Mouse (Mus musculus) forebrain, embryonic 14.5 days (tissue): ENCODE measurements around the gene Ccdc62. TPM values are rescaled to one million over a fixed set of nuclear protein-coding genes. Genes with fewer than 3 reads are reported as not detected.

Experiments
- ATAC-seq: fragments of 200-750 bp; cut with Nextera tagmentation; 2 replicates; pipeline ENCODE4 v1.8.0; 2017; ENCODE audit warnings: mild to moderate bottlenecking, moderate library complexity
- DNase-seq: peaks from one replicate; pipeline ENCODE4 v3.0.0-alpha.2; 2015; ENCODE audit warnings: low spot score
- H3K27ac ChIP-seq: fragments of 300-500 bp; sonication (generic); 2 replicates; pipeline ENCODE4 v1.5.1; 2014; ENCODE audit warnings: low read depth, mild to moderate bottlenecking, control low read depth, low read length, moderate library complexity
- H3K27me3 ChIP-seq: fragments of 300-500 bp; sonication (generic); replicated peaks from 2 replicates; pipeline ENCODE4 v1.6.1; 2014; ENCODE audit warnings: low read length, control low read depth, mixed read lengths; ENCODE audit not compliant: control insufficient read depth, insufficient read depth
- H3K36me3 ChIP-seq: fragments of 300-500 bp; sonication (generic); 2 replicates; pipeline ENCODE4 v1.6.1; 2014; ENCODE audit warnings: low read length, control low read depth; ENCODE audit not compliant: control insufficient read depth, insufficient read depth
- H3K4me1 ChIP-seq: fragments of 300-500 bp; sonication (generic); 2 replicates; pipeline ENCODE4 v1.6.1; 2014; ENCODE audit warnings: antibody characterized with exemption, low read length, control low read depth; ENCODE audit not compliant: control insufficient read depth, insufficient read depth
- H3K4me2 ChIP-seq: fragments of 300-500 bp; sonication (generic); 2 replicates; pipeline ENCODE4 v1.6.1; 2014; ENCODE audit warnings: mild to moderate bottlenecking, control low read depth, low read length
- H3K4me3 ChIP-seq: fragments of 300-500 bp; sonication (generic); 2 replicates; pipeline ENCODE4 v1.5.1; 2014; ENCODE audit warnings: low read depth, low read length, control low read depth
- H3K9ac ChIP-seq: fragments of 300-500 bp; sonication (generic); 2 replicates; pipeline ENCODE4 v1.6.1; 2014; ENCODE audit warnings: mild to moderate bottlenecking, low read length, control low read depth, moderate library complexity
- H3K9me3 ChIP-seq: fragments of 300-500 bp; sonication (generic); replicated peaks from 2 replicates; pipeline ENCODE4 v1.6.1; 2016; ENCODE audit warnings: low read length, control low read depth, mixed read lengths; ENCODE audit not compliant: control insufficient read depth
- WGBS: fragments of 180-500 bp; shearing (Covaris S2); extraction: QIAGEN DNeasy Blood & Tissue Kit; methylation state at CpG from one replicate; pipeline ENCODE4 v1.1.7; 2014; 5-methylcytosine and 5-hydroxymethylcytosine counted together
- polyA plus RNA-seq: library from polyadenylated mRNA; unstranded; fragments of >200 nt; fragmentation: Nextera tagmentation; extraction: Ambion mirVana; gene quantifications from 2 replicates; pipeline ENCODE4 v1.2.1, GENCODE M21; 2014

Ccdc62 gene
- polyA plus RNA-seq, 1 experiment from 2014 or later: 5.3 TPM

- Histone ChIP-seq H3K36me3 (peaks cover 8% of the 10 kb centered on the region; the same call in 1 of the 2 replicates), H3K4me2 (no peak overlapping the region), H3K4me3 (no peak overlapping the region), H3K9me3 (no peaks in the 10 kb centered on the region), H3K27me3 (no peaks in the 10 kb centered on the region), H3K9ac (no peak overlapping the region), H3K27ac (no peak overlapping the region), H3K4me1 (no peaks in the 10 kb centered on the region)
- DNase-seq (no peak), ATAC-seq (no peak)
- WGBS: 82% methylated on average over 20 of the region's 20 CpGs
Measured at GRCm38 (mm10) chr5:123989941-123990885, 59.7 kb downstream of the Ccdc62 start.

- Histone ChIP-seq H3K4me2 (no peak overlapping the region), H3K27me3 (no peaks in the 10 kb centered on the region), H3K9ac (no peak overlapping the region), H3K4me1 (no peaks in the 10 kb centered on the region), H3K4me3 (no peak overlapping the region), H3K36me3 (peaks cover 12% of the 10 kb centered on the region; the same call in 1 of the 2 replicates), H3K9me3 (no peaks in the 10 kb centered on the region), H3K27ac (no peak overlapping the region)
- DNase-seq: no peak
- no peak for ATAC-seq
- WGBS: 91% methylated on average over 6 of the region's 6 CpGs
Measured at GRCm38 (mm10) chr5:123991321-123991720, 60.8 kb downstream of the Ccdc62 start.

- ATAC-seq (no peak), DNase-seq (no peak)
- Histone ChIP-seq H3K9me3 (no peaks in the 10 kb centered on the region), H3K4me1 (no peaks in the 10 kb centered on the region), H3K4me2 (no peak overlapping the region), H3K4me3 (no peak overlapping the region), H3K9ac (no peak overlapping the region), H3K27me3 (no peaks in the 10 kb centered on the region), H3K36me3 (peaks cover 12% of the 10 kb centered on the region; the same call in 1 of the 2 replicates), H3K27ac (peak overlapping the region; percentile 85; the same call in 1 of the 2 replicates)
- 87% methylated on average over 10 of the region's 10 CpGs for WGBS
Measured at GRCm38 (mm10) chr5:123992193-123992637, 61.7 kb downstream of the Ccdc62 start.

- Histone ChIP-seq H3K36me3 (peaks cover 12% of the 10 kb centered on the region; the same call in 1 of the 2 replicates), H3K4me3 (no peak overlapping the region), H3K9me3 (no peaks in the 10 kb centered on the region), H3K27me3 (no peaks in the 10 kb centered on the region), H3K4me1 (peaks cover 4% of the 10 kb centered on the region; the same call in 1 of the 2 replicates), H3K27ac (peak overlapping the region; percentile 85; the same call in 1 of the 2 replicates), H3K4me2 (no peak overlapping the region), H3K9ac (no peak overlapping the region)
- peak; percentile 84 for DNase-seq
- peak; percentile 57 for ATAC-seq
- WGBS: 29% methylated on average over 5 of the region's 5 CpGs
Measured at GRCm38 (mm10) chr5:123992794-123993193, 62.3 kb downstream of the Ccdc62 start.

- H3K4me1 ChIP-seq: peaks cover 4% of the 10 kb centered on the region; the same call in 1 of the 2 replicates
- no peak overlapping the region for H3K4me2 ChIP-seq
- H3K36me3 ChIP-seq: peaks cover 12% of the 10 kb centered on the region; the same call in 1 of the 2 replicates
- no peak overlapping the region for H3K4me3 ChIP-seq
- WGBS: 40% methylated on average over 7 of the region's 7 CpGs
- peak overlapping the region; percentile 85 for H3K27ac ChIP-seq
- DNase-seq (peak; percentile 75), ATAC-seq (peak; percentile 78)
- no peaks in the 10 kb centered on the region for H3K9me3 ChIP-seq
- H3K9ac ChIP-seq: peak overlapping the region; percentile 13; the same call in 1 of the 2 replicates
- no peaks in the 10 kb centered on the region for H3K27me3 ChIP-seq
Measured at GRCm38 (mm10) chr5:123993263-123994036, 63.0 kb downstream of the Ccdc62 start.

- 91% methylated on average over 7 of the region's 7 CpGs for WGBS
Measured at GRCm38 (mm10) chr5:123994468-123994867, 64.0 kb downstream of the Ccdc62 start.

GRCm38 (mm10) chr5:123995388-123995787 lies 64.9 kb downstream of the Ccdc62 start:
- H3K9ac ChIP-seq: no peak overlapping the region
- no peak for DNase-seq
- 0 out of 2 replicates have a peak, but pooled peaks cover 22% of the 10 kb centered on the region for H3K36me3 ChIP-seq
- WGBS: 81% methylated on average over 6 of the region's 6 CpGs
- peaks cover 4% of the 10 kb centered on the region; the same call in 1 of the 2 replicates for H3K4me1 ChIP-seq
- H3K4me2 ChIP-seq: no peak overlapping the region
- ATAC-seq: no peak
- no peaks in the 10 kb centered on the region for H3K27me3 ChIP-seq
- no peaks in the 10 kb centered on the region for H3K9me3 ChIP-seq
- no peak overlapping the region for H3K27ac ChIP-seq
- H3K4me3 ChIP-seq: no peak overlapping the region

More at GRCm38 (mm10) chr5:123994468-123994867, 64.0 kb downstream of the Ccdc62 start:
- no peak for DNase-seq
- no peak for ATAC-seq
- Histone ChIP-seq H3K27ac (peak overlapping the region; percentile 85; the same call in 1 of the 2 replicates), H3K36me3 (peaks cover 17% of the 10 kb centered on the region; the same call in 1 of the 2 replicates), H3K4me1 (peaks cover 4% of the 10 kb centered on the region; the same call in 1 of the 2 replicates), H3K4me2 (no peak overlapping the region), H3K4me3 (no peak overlapping the region), H3K9ac (no peak overlapping the region), H3K9me3 (no peaks in the 10 kb centered on the region), H3K27me3 (no peaks in the 10 kb centered on the region)

GRCm38 (mm10) chr5:123996194-123996593 lies 65.7 kb downstream of the Ccdc62 start:
- no peaks in the 10 kb centered on the region for H3K9me3 ChIP-seq
- H3K9ac ChIP-seq: no peak overlapping the region
- no peak overlapping the region for H3K4me3 ChIP-seq
- WGBS: 88% methylated on average over 10 of the region's 10 CpGs
- no peak overlapping the region for H3K27ac ChIP-seq
- peaks cover 4% of the 10 kb centered on the region; the same call in 1 of the 2 replicates for H3K4me1 ChIP-seq
- no peaks in the 10 kb centered on the region for H3K27me3 ChIP-seq
- ATAC-seq (no peak), DNase-seq (no peak)
- 0 out of 2 replicates have a peak, but pooled peaks cover 25% of the 10 kb centered on the region for H3K36me3 ChIP-seq
- no peak overlapping the region for H3K4me2 ChIP-seq
